9 mouse cellular contexts compared by ENCODE assay signal in genomic region chr12:99628421-99628820, GRCm38 (mm10).
DNase-seq lines count a peak whose midpoint lies in the region; ATAC-seq and TF ChIP-seq lines count a peak whose summit lies in the region.
"Had no signal": no experiment of that assay in that cellular context is flagged by ENCODE, and none has a peak within 500 bp of the region (broad histone marks: within the 10 kb centered on the region; RNA-seq: fewer than 3 reads in every experiment).

No protein-coding gene starts in this region.

- ATAC-seq in heart, embryonic 14.5 days (ENCODE audit: insufficient number of reproducible peaks, insufficient read depth, low FRiP score, low read depth): no peak
- no peak for ATAC-seq in hindbrain, embryonic 14.5 days (ENCODE audit: low FRiP score)
- 0 out of 2 replicates have a peak, but pooled peaks have one; percentile 7 for ATAC-seq in midbrain, embryonic 15.5 days (replicated peaks)

- no peaks in the 10 kb centered on the region for H3K36me3 ChIP-seq in heart, embryonic 14.5 days (ENCODE audit: control insufficient read depth, insufficient read depth, low read length)
- no peaks in the 10 kb centered on the region for H3K36me3 ChIP-seq in embryonic facial prominence, embryonic 10.5 days (replicated peaks)
- no peaks in the 10 kb centered on the region for H3K36me3 ChIP-seq in hindbrain, embryonic 14.5 days (replicated peaks; ENCODE audit: control insufficient read depth, insufficient read depth)
- no peaks in the 10 kb centered on the region for H3K36me3 ChIP-seq in midbrain, embryonic 15.5 days (replicated peaks)
- no peaks in the 10 kb centered on the region for H3K36me3 ChIP-seq in thymus, adult 2 months (ENCODE audit: control insufficient read depth, insufficient read depth, low read length)
- H3K36me3 ChIP-seq: G1E had no signal

- no peak for TF ChIP-seq POLR2A in thymus, adult 2 months (IDR thresholded peaks at IDR 0.05; ENCODE audit: control insufficient read depth, extremely low read depth, insufficient read depth, low read length, poor library complexity)

- intact Hi-C loops in heart, postnatal 14 days (cut with DNase I): loop anchor here (5.0 to 10.0 kb wide), 4 partner anchors 39 to 531 kb away; partner anchors contain the start of gene Foxn3

- H3K9ac ChIP-seq in heart, embryonic 14.5 days (ENCODE audit: low read length): no peak overlapping the region
- peak overlapping the region; percentile 61; the same call in 1 of the 2 replicates for H3K9ac ChIP-seq in hindbrain, embryonic 14.5 days
- peak overlapping the region; percentile 53; the same call in 1 of the 2 replicates for H3K9ac ChIP-seq in midbrain, embryonic 15.5 days

- no peak overlapping the region for H3K27ac ChIP-seq in heart, embryonic 14.5 days (replicated peaks in 1 of 2; ENCODE audit: control insufficient read depth in 1 of 2, insufficient read depth in 1 of 2, low read depth in 2 of 2, low read length in 2 of 2)
- H3K27ac ChIP-seq in embryonic facial prominence, embryonic 10.5 days (replicated peaks): peak overlapping the region; percentile 83
- peak overlapping the region; percentile 85 for H3K27ac ChIP-seq in hindbrain, embryonic 14.5 days
- H3K27ac ChIP-seq in midbrain, embryonic 15.5 days: peak overlapping the region; percentile 87
- H3K27ac ChIP-seq in thymus, adult 2 months (ENCODE audit: control insufficient read depth, insufficient read depth, low read length): no peak overlapping the region

- peak overlapping the region; percentile 87 for H3K4me2 ChIP-seq in heart, embryonic 14.5 days (ENCODE audit: low read length)
- H3K4me2 ChIP-seq in hindbrain, embryonic 14.5 days (replicated peaks): peak overlapping the region; percentile 57
- H3K4me2 ChIP-seq in midbrain, embryonic 15.5 days: peak overlapping the region; percentile 77

- peak overlapping the region in 1 of 2 experiments; percentile 79; a peak in 2 of 4 replicates for H3K4me3 ChIP-seq in heart, embryonic 14.5 days (ENCODE audit: control insufficient read depth in 1 of 2, insufficient read depth in 1 of 2, low read depth in 1 of 2, low read length in 2 of 2)
- H3K4me3 ChIP-seq in embryonic facial prominence, embryonic 10.5 days: peak overlapping the region; percentile 77
- peak overlapping the region; percentile 58 for H3K4me3 ChIP-seq in hindbrain, embryonic 14.5 days (replicated peaks; ENCODE audit: low read length)
- H3K4me3 ChIP-seq in midbrain, embryonic 15.5 days: peak overlapping the region; percentile 67; the same call in 1 of the 2 replicates
- no peak overlapping the region for H3K4me3 ChIP-seq in thymus, adult 2 months (ENCODE audit: control insufficient read depth, insufficient read depth, low read length)

- WGBS in heart, embryonic 14.5 days: 49% methylated on average over 3 of the region's 3 CpGs
- WGBS in embryonic facial prominence, embryonic 10.5 days: 46% methylated on average over 3 of the region's 3 CpGs
- WGBS in hindbrain, embryonic 14.5 days: 59% methylated on average over 3 of the region's 3 CpGs
- 58% methylated on average over 3 of the region's 3 CpGs for WGBS in midbrain, embryonic 15.5 days
- 85% methylated on average over 3 of the region's 3 CpGs for WGBS in thymus, adult 2 months

- no peaks in the 10 kb centered on the region for H3K27me3 ChIP-seq in heart, embryonic 14.5 days (ENCODE audit: control insufficient read depth, insufficient read depth, low read length)
- peaks cover 11% of the 10 kb centered on the region; the same call in 1 of the 2 replicates for H3K27me3 ChIP-seq in embryonic facial prominence, embryonic 10.5 days (replicated peaks; ENCODE audit: low read depth, poor library complexity, severe bottlenecking)
- no peaks in the 10 kb centered on the region for H3K27me3 ChIP-seq in hindbrain, embryonic 14.5 days (ENCODE audit: control insufficient read depth, insufficient read depth, low read length)
- H3K27me3 ChIP-seq in midbrain, embryonic 15.5 days (replicated peaks): no peaks in the 10 kb centered on the region
- no peaks in the 10 kb centered on the region for H3K27me3 ChIP-seq in thymus, adult 2 months (ENCODE audit: control insufficient read depth, insufficient read depth, low read length)

- no peaks in the 10 kb centered on the region for H3K9me3 ChIP-seq in heart, embryonic 14.5 days (ENCODE audit: control insufficient read depth, low read length)
- no peaks in the 10 kb centered on the region for H3K9me3 ChIP-seq in embryonic facial prominence, embryonic 10.5 days
- no peaks in the 10 kb centered on the region for H3K9me3 ChIP-seq in hindbrain, embryonic 14.5 days (ENCODE audit: control insufficient read depth, low read length)
- H3K9me3 ChIP-seq in midbrain, embryonic 15.5 days: no peaks in the 10 kb centered on the region

- no peak for TF ChIP-seq CTCF in thymus, adult 2 months (IDR thresholded peaks at IDR 0.05; ENCODE audit: borderline replicate concordance, control insufficient read depth, extremely low read depth, insufficient read depth, low read length, poor library complexity)

- DNase-seq in heart, postnatal 14 days: no peak
- DNase-seq in embryonic facial prominence, embryonic 10.5 days (ENCODE audit: low spot score): no peak
- DNase-seq in hindbrain, embryonic 14.5 days (ENCODE audit: low spot score): no peak
- DNase-seq in urinary bladder, adult 2 months (ENCODE audit: low spot score): no peak
- no peak for DNase-seq in right cerebral cortex, postnatal 25 days
- DNase-seq in thymus, adult 2 months: no peak

- H3K4me1 ChIP-seq in heart, embryonic 14.5 days (ENCODE audit: control insufficient read depth in 2 of 2, insufficient read depth in 2 of 2, low read length in 2 of 2): peaks cover 0 to 2% of the 10 kb centered on the region in 2 experiments; a peak in 2 of 4 replicates
- peaks cover 20% of the 10 kb centered on the region for H3K4me1 ChIP-seq in embryonic facial prominence, embryonic 10.5 days
- H3K4me1 ChIP-seq in hindbrain, embryonic 14.5 days (replicated peaks; ENCODE audit: control insufficient read depth, insufficient read depth, low read length): peaks cover 6% of the 10 kb centered on the region; the same call in 1 of the 2 replicates
- peaks cover 21% of the 10 kb centered on the region for H3K4me1 ChIP-seq in midbrain, embryonic 15.5 days
- peaks cover 18% of the 10 kb centered on the region for H3K4me1 ChIP-seq in thymus, adult 2 months (replicated peaks; ENCODE audit: control insufficient read depth, insufficient read depth, low read length)

Comparison
In these comparisons a context has a peak if more than half of its experiments do, and no peak if none do; other contexts are left out.
1. H3K27ac ChIP-seq: peak in embryonic facial prominence, embryonic 10.5 days (single experiment), hindbrain, embryonic 14.5 days (single experiment) and midbrain, embryonic 15.5 days (single experiment); none in heart, embryonic 14.5 days (0 of 2) and thymus, adult 2 months (single experiment).
2. Peak in every context shown above with its lines, with median percentiles within 50 percentile points of each other: H3K4me2 ChIP-seq.